Mouse (Mus musculus): Measurements from ENCODE around the gene Adam12.

Gene Adam12

GRCm38 (mm10) chr7:134150305-134150704 lies 81.6 kb downstream of the Adam12 start:
- peak in 1 of 2 experiments; percentile 13 for DNase-seq (ENCODE audit: low spot score in 2 of 2)

GRCm38 (mm10) chr7:134149351-134149750 lies 82.6 kb downstream of the Adam12 start:
- no peak for DNase-seq (ENCODE audit: low spot score in 2 of 2)

GRCm38 (mm10) chr7:134147561-134147960 lies 84.4 kb downstream of the Adam12 start:
- DNase-seq (ENCODE audit: low spot score in 2 of 2), result no peak

GRCm38 (mm10) chr7:134146821-134147220 lies 85.1 kb downstream of the Adam12 start:
- DNase-seq (ENCODE audit: low spot score in 2 of 2), result no peak

GRCm38 (mm10) chr7:134144111-134144510 lies 87.8 kb downstream of the Adam12 start:
- no peak for DNase-seq (ENCODE audit: low spot score in 2 of 2)

- DNase-seq (ENCODE audit: low spot score in 2 of 2), result no peak
These were observed 92.5 kb downstream of the Adam12 start for GRCm38 (mm10) chr7:134139291-134139949.

- DNase-seq (ENCODE audit: low spot score in 2 of 2), result no peak
These were observed 99.6 kb downstream of the Adam12 start for GRCm38 (mm10) chr7:134132323-134132722.

- no peak for DNase-seq (ENCODE audit: low spot score in 2 of 2)
These were observed 103.8 kb downstream of the Adam12 start for GRCm38 (mm10) chr7:134128087-134128522.

GRCm38 (mm10) chr7:134121397-134121796 lies 110.5 kb downstream of the Adam12 start:
- no peak for DNase-seq (ENCODE audit: low spot score in 2 of 2)

- DNase-seq (ENCODE audit: low spot score in 2 of 2), result peak in 1 of 2 experiments; percentile 42
These were observed 116.5 kb downstream of the Adam12 start for GRCm38 (mm10) chr7:134115438-134115837.

GRCm38 (mm10) chr7:134114311-134115188 lies 117.4 kb downstream of the Adam12 start:
- DNase-seq (ENCODE audit: low spot score in 2 of 2), result no peak

GRCm38 (mm10) chr7:134113829-134114228 lies 118.1 kb downstream of the Adam12 start:
- DNase-seq (ENCODE audit: low spot score in 2 of 2), result no peak

GRCm38 (mm10) chr7:134110116-134110515 lies 121.8 kb downstream of the Adam12 start:
- no peak for DNase-seq (ENCODE audit: low spot score in 2 of 2)

- no peak for DNase-seq (ENCODE audit: low spot score in 2 of 2)
These were observed 124.1 kb downstream of the Adam12 start for GRCm38 (mm10) chr7:134107849-134108248.

GRCm38 (mm10) chr7:134099010-134099409 lies 132.9 kb downstream of the Adam12 start:
- no peak for DNase-seq (ENCODE audit: low spot score in 2 of 2)

GRCm38 (mm10) chr7:134097861-134098260 lies 134.1 kb downstream of the Adam12 start:
- no peak for DNase-seq (ENCODE audit: low spot score in 2 of 2)

- no peak for DNase-seq (ENCODE audit: low spot score in 2 of 2)
These were observed 138.1 kb downstream of the Adam12 start for GRCm38 (mm10) chr7:134093871-134094270.

- no peak for DNase-seq (ENCODE audit: low spot score in 2 of 2)
These were observed 141.2 kb downstream of the Adam12 start for GRCm38 (mm10) chr7:134090764-134091163.

GRCm38 (mm10) chr7:134090256-134090655 lies 141.7 kb downstream of the Adam12 start:
- DNase-seq (ENCODE audit: low spot score in 2 of 2), result no peak

GRCm38 (mm10) chr7:134088548-134089347 lies 143.2 kb downstream of the Adam12 start:
- DNase-seq (ENCODE audit: low spot score in 2 of 2), result no peak

- DNase-seq (ENCODE audit: low spot score in 2 of 2), result no peak
These were observed 146.6 kb downstream of the Adam12 start for GRCm38 (mm10) chr7:134085396-134085795.

- no peak for DNase-seq (ENCODE audit: low spot score in 2 of 2)
These were observed 147.0 kb downstream of the Adam12 start for GRCm38 (mm10) chr7:134084926-134085325.
